Mouse (Mus musculus): ENCODE results near the gene Qars. TPM values are rescaled to one million over a fixed set of nuclear protein-coding genes. Genes with fewer than 3 reads are reported as not detected.
A peak's percentile ranks its signal among the peaks of the same experiment; 100 is the strongest.

Gene Qars
- 85.7 and 91.4 TPM in 2 replicates for polyA plus RNA-seq (2016; fragmentation: Nextera tagmentation; extraction: Ambion mirVana)

GRCm38 (mm10) chr9:108507619-108508434 lies at the start of gene Qars:
Gene Qars (plus strand): TSS chr9:108507706.
- ATAC-seq (ENCODE audit: low FRiP score), result peak; percentile 97
- Histone ChIP-seq H3K4me1 (peaks cover 17% of the 10 kb centered on the region), H3K9ac (peak within 1 kb of the TSS; percentile 72), H3K4me2 (peak within 1 kb of the TSS; percentile 87), H3K27ac (peak within 1 kb of the TSS; percentile 75), H3K9me3 (no peaks in the 10 kb centered on the region), H3K4me3 (replicated peaks) (peak within 1 kb of the TSS; percentile 71), H3K36me3 (replicated peaks) (peaks cover 43% of the 10 kb centered on the region), H3K27me3 (no peaks in the 10 kb centered on the region)
- WGBS, result under 1% methylated on average over 37 of the region's 37 CpGs

GRCm38 (mm10) chr9:108459939-108460318 lies 47.6 kb upstream of the Qars start:
- Histone ChIP-seq H3K4me1 (peaks cover 13% of the 10 kb centered on the region), H3K27ac (peak overlapping the region; percentile 82; the same call in 1 of the 2 replicates), H3K4me2 (peak overlapping the region; percentile 87), H3K27me3 (0 out of 2 replicates have a peak, but pooled peaks cover 11% of the 10 kb centered on the region), H3K4me3 (replicated peaks) (peak overlapping the region; percentile 95), H3K9me3 (no peaks in the 10 kb centered on the region), H3K36me3 (replicated peaks) (peaks cover 20% of the 10 kb centered on the region), H3K9ac (no peak overlapping the region)
- WGBS, result 90% methylated on average over 1 of the region's 1 CpGs
- no peak for ATAC-seq (ENCODE audit: low FRiP score)

GRCm38 (mm10) chr9:108460319-108461178 lies 47.0 kb upstream of the Qars start, which contains the start of gene Ccdc71:
Gene Ccdc71 (plus strand): TSS chr9:108460527.
- peak; percentile 86 for ATAC-seq (ENCODE audit: low FRiP score)
- Histone ChIP-seq H3K4me1 (peaks cover 13% of the 10 kb centered on the region), H3K9me3 (no peaks in the 10 kb centered on the region), H3K36me3 (replicated peaks) (peaks cover 26% of the 10 kb centered on the region), H3K9ac (peak within 1 kb of the TSS; percentile 91), H3K27ac (peak within 1 kb of the TSS; percentile 82), H3K4me2 (peak within 1 kb of the TSS; percentile 87), H3K27me3 (0 out of 2 replicates have a peak, but pooled peaks cover 11% of the 10 kb centered on the region), H3K4me3 (replicated peaks) (peak within 1 kb of the TSS; percentile 95)
- under 1% methylated on average over 51 of the region's 52 CpGs for WGBS

- Histone ChIP-seq H3K4me1 (peaks cover 13% of the 10 kb centered on the region), H3K27me3 (0 out of 2 replicates have a peak, but pooled peaks cover 8% of the 10 kb centered on the region), H3K9me3 (no peaks in the 10 kb centered on the region), H3K4me2 (peak within 1 kb of the TSS; percentile 87), H3K27ac (peak within 1 kb of the TSS; percentile 82), H3K36me3 (replicated peaks) (peaks cover 33% of the 10 kb centered on the region), H3K4me3 (replicated peaks) (peak within 1 kb of the TSS; percentile 95), H3K9ac (peak within 1 kb of the TSS; percentile 91)
- 28% methylated on average over 11 of the region's 11 CpGs for WGBS
- ATAC-seq (ENCODE audit: low FRiP score), result peak; percentile 30; the same call in 1 of the 2 replicates
These were observed 46.3 kb upstream of the Qars start, which contains the start of gene Klhdc8b for GRCm38 (mm10) chr9:108461181-108461631. Gene Klhdc8b (minus strand): TSS chr9:108461581.

- Histone ChIP-seq H3K4me3 (replicated peaks) (peak overlapping the region; percentile 95), H3K4me1 (peaks cover 13% of the 10 kb centered on the region), H3K9ac (no peak overlapping the region; the same call in 1 of the 2 replicates)
These were observed 45.8 kb upstream of the Qars start for GRCm38 (mm10) chr9:108461675-108462074.

GRCm38 (mm10) chr9:108462192-108462591 lies 45.3 kb upstream of the Qars start:
- H3K27me3 ChIP-seq, result 0 out of 2 replicates have a peak, but pooled peaks cover 8% of the 10 kb centered on the region
- H3K9me3 ChIP-seq, result no peaks in the 10 kb centered on the region
- peaks cover 41% of the 10 kb centered on the region for H3K36me3 ChIP-seq (replicated peaks)
- H3K4me1 ChIP-seq, result peaks cover 13% of the 10 kb centered on the region
- 97% methylated on average over 10 of the region's 10 CpGs for WGBS
- no peak for ATAC-seq (ENCODE audit: low FRiP score)
- H3K4me2 ChIP-seq, result no peak overlapping the region
- no peak overlapping the region for H3K9ac ChIP-seq
- no peak overlapping the region for H3K27ac ChIP-seq
- no peak overlapping the region for H3K4me3 ChIP-seq (replicated peaks)

More at GRCm38 (mm10) chr9:108461675-108462074, 45.8 kb upstream of the Qars start:
- ATAC-seq (ENCODE audit: low FRiP score), result no peak
- Histone ChIP-seq H3K27me3 (0 out of 2 replicates have a peak, but pooled peaks cover 8% of the 10 kb centered on the region), H3K9me3 (no peaks in the 10 kb centered on the region), H3K36me3 (replicated peaks) (peaks cover 37% of the 10 kb centered on the region), H3K27ac (no peak overlapping the region), H3K4me2 (peak overlapping the region; percentile 87)
- 88% methylated on average over 5 of the region's 5 CpGs for WGBS

- ATAC-seq (ENCODE audit: low FRiP score), result no peak
- no peak overlapping the region for H3K4me3 ChIP-seq (replicated peaks)
- H3K9me3 ChIP-seq, result no peaks in the 10 kb centered on the region
- H3K4me2 ChIP-seq, result no peak overlapping the region
- H3K4me1 ChIP-seq, result peaks cover 13% of the 10 kb centered on the region
- H3K27me3 ChIP-seq, result 0 out of 2 replicates have a peak, but pooled peaks cover 8% of the 10 kb centered on the region
- H3K27ac ChIP-seq, result no peak overlapping the region
- H3K9ac ChIP-seq, result no peak overlapping the region
- 96% methylated on average over 9 of the region's 9 CpGs for WGBS
- peaks cover 41% of the 10 kb centered on the region for H3K36me3 ChIP-seq (replicated peaks)
These were observed 43.8 kb upstream of the Qars start for GRCm38 (mm10) chr9:108463713-108464112.

- Histone ChIP-seq H3K27ac (no peak overlapping the region), H3K4me1 (peaks cover 10% of the 10 kb centered on the region), H3K27me3 (no peaks in the 10 kb centered on the region), H3K4me3 (replicated peaks) (no peak overlapping the region), H3K4me2 (no peak overlapping the region), H3K9me3 (no peaks in the 10 kb centered on the region), H3K9ac (no peak overlapping the region), H3K36me3 (replicated peaks) (peaks cover 41% of the 10 kb centered on the region)
- WGBS, result 93% methylated on average over 2 of the region's 2 CpGs
- no peak for ATAC-seq (ENCODE audit: low FRiP score)
These were observed 41.3 kb upstream of the Qars start for GRCm38 (mm10) chr9:108466219-108466618.

GRCm38 (mm10) chr9:108469430-108469829 lies 38.1 kb upstream of the Qars start:
- no peak overlapping the region for H3K9ac ChIP-seq
- H3K27ac ChIP-seq, result no peak overlapping the region
- H3K9me3 ChIP-seq, result no peaks in the 10 kb centered on the region
- H3K4me3 ChIP-seq (replicated peaks), result no peak overlapping the region
- H3K27me3 ChIP-seq, result no peaks in the 10 kb centered on the region
- H3K4me1 ChIP-seq, result no peaks in the 10 kb centered on the region
- no peak for ATAC-seq (ENCODE audit: low FRiP score)
- H3K36me3 ChIP-seq (replicated peaks), result peaks cover 24% of the 10 kb centered on the region
- no peak overlapping the region for H3K4me2 ChIP-seq
- WGBS, result 83% methylated on average over 5 of the region's 5 CpGs

GRCm38 (mm10) chr9:108469845-108470244 lies 37.7 kb upstream of the Qars start:
- Histone ChIP-seq H3K9ac (no peak overlapping the region), H3K4me1 (no peaks in the 10 kb centered on the region), H3K4me3 (replicated peaks) (no peak overlapping the region), H3K4me2 (no peak overlapping the region), H3K9me3 (no peaks in the 10 kb centered on the region), H3K27ac (no peak overlapping the region), H3K27me3 (no peaks in the 10 kb centered on the region), H3K36me3 (replicated peaks) (peaks cover 22% of the 10 kb centered on the region)
- WGBS, result 83% methylated on average over 4 of the region's 4 CpGs
- no peak for ATAC-seq (ENCODE audit: low FRiP score)

- Histone ChIP-seq H3K9ac (no peak overlapping the region), H3K9me3 (no peaks in the 10 kb centered on the region), H3K27ac (no peak overlapping the region), H3K4me1 (peaks cover 11% of the 10 kb centered on the region), H3K27me3 (no peaks in the 10 kb centered on the region), H3K4me3 (replicated peaks) (no peak overlapping the region), H3K4me2 (no peak overlapping the region), H3K36me3 (replicated peaks) (no peaks in the 10 kb centered on the region)
- WGBS, result 53% methylated on average over 1 of the region's 1 CpGs
- no peak for ATAC-seq (ENCODE audit: low FRiP score)
These were observed 33.0 kb upstream of the Qars start for GRCm38 (mm10) chr9:108474528-108474927.

Data from forebrain, embryonic 12.5 days (tissue).